Mouse (Mus musculus) kidney, embryonic 15.5 days (tissue): Measurements from ENCODE around the gene Hist1h4b. TPM values are rescaled to one million over a fixed set of nuclear protein-coding genes. Genes with fewer than 3 reads are reported as not detected.
"Not testable (repeated sequence)": the region's sequence is repeated elsewhere in the genome, so short reads cannot be mapped to it uniquely, and the experiment has no call there.

ENCODE experiments used
- ATAC-seq: fragments of 200-750 bp; cut with Nextera tagmentation; replicated peaks from 2 replicates; pipeline ENCODE4 v1.8.0; 2017; ENCODE audit warnings: moderate TSS enrichment; ENCODE audit not compliant: low FRiP score
- H3K27ac ChIP-seq: fragments of 300-500 bp; sonication (generic); 2 replicates; pipeline ENCODE4 v1.5.1; 2015; ENCODE audit warnings: mild to moderate bottlenecking, inconsistent platforms
- H3K27me3 ChIP-seq: fragments of 300-500 bp; sonication (generic); 2 replicates; pipeline ENCODE4 v1.6.1; 2015; ENCODE audit warnings: inconsistent platforms
- H3K36me3 ChIP-seq: fragments of 300-500 bp; sonication (generic); 2 replicates; pipeline ENCODE4 v1.6.1; 2015; ENCODE audit warnings: inconsistent platforms
- H3K4me1 ChIP-seq: fragments of 300-500 bp; sonication (generic); 2 replicates; pipeline ENCODE4 v1.6.1; 2015; ENCODE audit warnings: inconsistent platforms
- H3K4me2 ChIP-seq: fragments of 300-500 bp; sonication (generic); 2 replicates; pipeline ENCODE4 v1.6.1; 2015; ENCODE audit warnings: moderate library complexity, mild to moderate bottlenecking, inconsistent platforms
- H3K4me3 ChIP-seq: fragments of 300-500 bp; sonication (generic); replicated peaks from 2 replicates; pipeline ENCODE4 v1.5.1; 2015; ENCODE audit warnings: mild to moderate bottlenecking, inconsistent platforms
- H3K9ac ChIP-seq: fragments of 300-500 bp; sonication (generic); 2 replicates; pipeline ENCODE4 v1.6.1; 2015; ENCODE audit warnings: mild to moderate bottlenecking, inconsistent platforms
- H3K9me3 ChIP-seq: fragments of 300-500 bp; sonication (generic); replicated peaks from 2 replicates; pipeline ENCODE4 v1.6.1; 2016; ENCODE audit warnings: inconsistent platforms
- WGBS: fragments of 180-500 bp; shearing (Covaris S2); methylation state at CpG from one replicate; pipeline ENCODE4 v1.1.7; 2015; ENCODE audit warnings: mixed read lengths; 5-methylcytosine and 5-hydroxymethylcytosine counted together
- polyA plus RNA-seq: library from polyadenylated mRNA; unstranded; fragments of >200 nt; fragmentation: Nextera tagmentation; extraction: Ambion mirVana; gene quantifications from 2 replicates; pipeline ENCODE4 v1.2.1, GENCODE M21; 2015

The Hist1h4b gene
- polyA plus RNA-seq, result 5.4 and 6.4 TPM in 2 replicates

- peaks cover 13% of the 10 kb centered on the region for H3K4me1 ChIP-seq
- peak within 1 kb of the TSS; percentile 97 for H3K27ac ChIP-seq
- no peaks in the 10 kb centered on the region for H3K9me3 ChIP-seq
- no peaks in the 10 kb centered on the region for H3K36me3 ChIP-seq
- peak within 1 kb of the TSS; percentile 70 for H3K4me2 ChIP-seq
- H3K27me3 ChIP-seq, result no peaks in the 10 kb centered on the region
- peak within 1 kb of the TSS; percentile 46 for H3K4me3 ChIP-seq
- peak; percentile 79 for ATAC-seq
- under 1% methylated on average over 17 of the region's 22 CpGs for WGBS
- peak within 1 kb of the TSS; percentile 59 for H3K9ac ChIP-seq
Measured at GRCm38 (mm10) chr13:23756790-23757189, at the start of gene Hist1h4b. TSS of gene Hist1h4b (plus strand) at chr13:23757013.

GRCm38 (mm10) chr13:23708041-23708440, 48.8 kb upstream of the Hist1h4b start:
- H3K9me3 ChIP-seq, result no peaks in the 10 kb centered on the region
- H3K36me3 ChIP-seq, result no peaks in the 10 kb centered on the region
- no peak for ATAC-seq
- no peak overlapping the region for H3K4me3 ChIP-seq
- no peak overlapping the region for H3K27ac ChIP-seq
- no peak overlapping the region for H3K9ac ChIP-seq
- H3K4me2 ChIP-seq, result no peak overlapping the region
- peaks cover 8% of the 10 kb centered on the region for H3K4me1 ChIP-seq
- 83% methylated on average over 4 of the region's 4 CpGs for WGBS
- no peaks in the 10 kb centered on the region for H3K27me3 ChIP-seq

- WGBS, result 68% methylated on average over 4 of the region's 4 CpGs
Measured at GRCm38 (mm10) chr13:23708654-23709053, 48.2 kb upstream of the Hist1h4b start.

GRCm38 (mm10) chr13:23709714-23710373, 47.0 kb upstream of the Hist1h4b start:
- Histone ChIP-seq H3K27ac (no peak overlapping the region), H3K36me3 (no peaks in the 10 kb centered on the region), H3K4me3 (peak overlapping the region; percentile 46), H3K27me3 (no peaks in the 10 kb centered on the region), H3K4me2 (peak overlapping the region; percentile 73), H3K4me1 (peaks cover 8% of the 10 kb centered on the region), H3K9ac (peak overlapping the region; percentile 53), H3K9me3 (no peaks in the 10 kb centered on the region)
- no peak for ATAC-seq
- 23% methylated on average over 15 of the region's 15 CpGs for WGBS

More at GRCm38 (mm10) chr13:23708654-23709053, 48.2 kb upstream of the Hist1h4b start:
- ATAC-seq, result no peak
- H3K36me3 ChIP-seq, result no peaks in the 10 kb centered on the region
- H3K9me3 ChIP-seq, result no peaks in the 10 kb centered on the region
- no peak overlapping the region for H3K27ac ChIP-seq
- no peak overlapping the region for H3K4me3 ChIP-seq
- H3K27me3 ChIP-seq, result no peaks in the 10 kb centered on the region
- H3K9ac ChIP-seq, result no peak overlapping the region
- H3K4me2 ChIP-seq, result no peak overlapping the region
- peaks cover 8% of the 10 kb centered on the region for H3K4me1 ChIP-seq

- H3K4me3 ChIP-seq, result peak within 1 kb of the TSS; percentile 46
- H3K27ac ChIP-seq, result 0 out of 2 replicates have a peak within 1 kb of the TSS, but pooled peaks have one; percentile 48
- H3K4me2 ChIP-seq, result peak within 1 kb of the TSS; percentile 73
- ATAC-seq, result peak; percentile 90
- peak within 1 kb of the TSS; percentile 53 for H3K9ac ChIP-seq
- 3% methylated on average over 17 of the region's 17 CpGs for WGBS
- no peaks in the 10 kb centered on the region for H3K36me3 ChIP-seq
- no peaks in the 10 kb centered on the region for H3K9me3 ChIP-seq
- H3K4me1 ChIP-seq, result peaks cover 8% of the 10 kb centered on the region
- no peaks in the 10 kb centered on the region for H3K27me3 ChIP-seq
Measured at GRCm38 (mm10) chr13:23710374-23711089, 46.3 kb upstream of the Hist1h4b start, which contains the start of gene Hfe. TSS of gene Hfe (minus strand) at chr13:23710854.

GRCm38 (mm10) chr13:23716261-23717042, 40.4 kb upstream of the Hist1h4b start:
- no peaks in the 10 kb centered on the region for H3K36me3 ChIP-seq
- H3K4me2 ChIP-seq, result no peak overlapping the region
- H3K9ac ChIP-seq, result no peak overlapping the region
- no peaks in the 10 kb centered on the region for H3K4me1 ChIP-seq
- WGBS, result 88% methylated on average over 5 of the region's 5 CpGs
- H3K27ac ChIP-seq, result no peak overlapping the region
- no peaks in the 10 kb centered on the region for H3K9me3 ChIP-seq
- no peak for ATAC-seq
- no peak overlapping the region for H3K4me3 ChIP-seq
- no peaks in the 10 kb centered on the region for H3K27me3 ChIP-seq

- Histone ChIP-seq H3K4me3 (no peak overlapping the region), H3K9me3 (no peaks in the 10 kb centered on the region), H3K36me3 (no peaks in the 10 kb centered on the region), H3K4me1 (no peaks in the 10 kb centered on the region), H3K4me2 (no peak overlapping the region), H3K9ac (no peak overlapping the region), H3K27me3 (no peaks in the 10 kb centered on the region), H3K27ac (no peak overlapping the region)
- no peak for ATAC-seq
- WGBS, result 59% methylated on average over 11 of the region's 11 CpGs
Measured at GRCm38 (mm10) chr13:23717176-23717575, 39.6 kb upstream of the Hist1h4b start.

GRCm38 (mm10) chr13:23717593-23718245, 39.1 kb upstream of the Hist1h4b start:
- not testable (repeated sequence) for H3K9ac ChIP-seq, H3K9me3 ChIP-seq, H3K4me2 ChIP-seq, H3K27me3 ChIP-seq, ATAC-seq, H3K27ac ChIP-seq, H3K4me1 ChIP-seq, H3K36me3 ChIP-seq, H3K4me3 ChIP-seq
- 9% methylated on average over 2 of the region's 2 CpGs for WGBS

- H3K4me3 ChIP-seq, result no peak overlapping the region
- no peak for ATAC-seq
- no peak overlapping the region for H3K4me2 ChIP-seq
- no peaks in the 10 kb centered on the region for H3K27me3 ChIP-seq
- WGBS, result 71% methylated on average over 4 of the region's 4 CpGs
- H3K4me1 ChIP-seq, result no peaks in the 10 kb centered on the region
- H3K9ac ChIP-seq, result no peak overlapping the region
- no peak overlapping the region for H3K27ac ChIP-seq
- no peaks in the 10 kb centered on the region for H3K9me3 ChIP-seq
- no peaks in the 10 kb centered on the region for H3K36me3 ChIP-seq
Measured at GRCm38 (mm10) chr13:23724239-23724638, 32.6 kb upstream of the Hist1h4b start.

GRCm38 (mm10) chr13:23725213-23725612, 31.6 kb upstream of the Hist1h4b start:
- no CpG with 5 or more reads among the region's 1 CpGs for WGBS
- H3K9ac ChIP-seq, result no peak overlapping the region
- no peak overlapping the region for H3K27ac ChIP-seq
- no peak overlapping the region for H3K4me2 ChIP-seq
- ATAC-seq, result no peak
- H3K9me3 ChIP-seq, result no peaks in the 10 kb centered on the region
- H3K27me3 ChIP-seq, result no peaks in the 10 kb centered on the region
- no peaks in the 10 kb centered on the region for H3K36me3 ChIP-seq
- H3K4me1 ChIP-seq, result no peaks in the 10 kb centered on the region
- H3K4me3 ChIP-seq, result no peak overlapping the region

- no peaks in the 10 kb centered on the region for H3K36me3 ChIP-seq
- H3K9ac ChIP-seq, result no peak overlapping the region
- no peaks in the 10 kb centered on the region for H3K27me3 ChIP-seq
- no peak overlapping the region for H3K4me3 ChIP-seq
- peaks cover 4% of the 10 kb centered on the region; the same call in 1 of the 2 replicates for H3K4me1 ChIP-seq
- no peaks in the 10 kb centered on the region for H3K9me3 ChIP-seq
- WGBS, result 91% methylated on average over 18 of the region's 18 CpGs
- H3K27ac ChIP-seq, result no peak overlapping the region
- ATAC-seq, result no peak
- no peak overlapping the region for H3K4me2 ChIP-seq
Measured at GRCm38 (mm10) chr13:23728472-23729191, 28.2 kb upstream of the Hist1h4b start.
